Comparison of ENCODE assay signal across 13 mouse cellular contexts in genomic region chr19:58886467-58886866, GRCm38 (mm10). TPM values are rescaled to one million over a fixed set of nuclear protein-coding genes. Genes with fewer than 3 reads are reported as not detected.
DNase-seq lines count a peak whose midpoint lies in the region; ATAC-seq and TF ChIP-seq lines count a peak whose summit lies in the region.
"Had no signal": no experiment of that assay in that cellular context is flagged by ENCODE, and none has a peak within 500 bp of the region (broad histone marks: within the 10 kb centered on the region; RNA-seq: fewer than 3 reads in every experiment).

No protein-coding gene starts in this region.

- H3K4me1 ChIP-seq in heart, postnatal 0 days (ENCODE audit: control insufficient read depth, insufficient read depth) = peaks cover 14% of the 10 kb centered on the region
- H3K4me1 ChIP-seq in lung, embryonic 14.5 days (ENCODE audit: insufficient read depth) = no peaks in the 10 kb centered on the region
- no peaks in the 10 kb centered on the region for H3K4me1 ChIP-seq in ES-Bruce4 (ENCODE audit: control insufficient read depth, insufficient read depth, low read length)
- H3K4me1 ChIP-seq: liver, embryonic 15.5 days; megakaryocyte, embryonic 14.5 days had no signal

- ATAC-seq in heart, postnatal 0 days (ENCODE audit: insufficient read depth, low read depth) = no peak
- ATAC-seq in lung, embryonic 14.5 days (ENCODE audit: insufficient read depth) = no peak

- no peaks in the 10 kb centered on the region for H3K27me3 ChIP-seq in heart, postnatal 0 days (ENCODE audit: control insufficient read depth, insufficient read depth, low read length)
- H3K27me3 ChIP-seq in lung, embryonic 14.5 days (ENCODE audit: insufficient read depth, low read length) = no peaks in the 10 kb centered on the region
- no peaks in the 10 kb centered on the region for H3K27me3 ChIP-seq in ES-Bruce4 (ENCODE audit: control insufficient read depth, insufficient read depth, low read length, poor library complexity, severe bottlenecking)
- H3K27me3 ChIP-seq: liver, embryonic 15.5 days had no signal

- WGBS in heart, postnatal 0 days = 64% methylated on average over 7 of the region's 7 CpGs
- 61% methylated on average over 7 of the region's 7 CpGs for WGBS in lung, embryonic 14.5 days

- 0 out of 2 replicates have a peak, but pooled peaks have one; percentile 1 for TF ChIP-seq CTCF in heart, postnatal 0 days (IDR thresholded peaks at IDR 0.05; ENCODE audit: low read depth)
- 0 out of 2 replicates have a peak, but pooled peaks have one; percentile 22 for TF ChIP-seq CTCF in lung, embryonic 14.5 days (IDR thresholded peaks at IDR 0.05; ENCODE audit: low read depth)
- TF ChIP-seq CTCF in ES-Bruce4 (IDR thresholded peaks at IDR 0.05; ENCODE audit: low read depth, low read length) = peak; percentile 49

- H3K27ac ChIP-seq in heart, postnatal 0 days (ENCODE audit: low read depth) = no peak overlapping the region
- no peak overlapping the region for H3K27ac ChIP-seq in lung, embryonic 14.5 days (ENCODE audit: low read depth)
- H3K27ac ChIP-seq in ES-Bruce4 (ENCODE audit: insufficient read depth, low read length) = no peak overlapping the region
- H3K27ac ChIP-seq: liver, embryonic 15.5 days had no signal

- DNase-seq in heart, postnatal 0 days (ENCODE audit: low spot score) = no peak
- no peak for DNase-seq in heart, postnatal 4 days
- no peak for DNase-seq in lung, embryonic 14.5 days
- DNase-seq in lung, postnatal 25 days (ENCODE audit: low spot score) = no peak
- DNase-seq in induced T-regulatory cell, adult 2 months (ENCODE audit: low read depth) = peak; percentile 23
- DNase-seq in MN1 (ENCODE audit: low spot score) = no peak
- DNase-seq: cerebellum, adult 9-10 months; kidney, adult 11 months; thymus, adult 2 months had no signal

- H3K4me3 ChIP-seq in heart, postnatal 0 days (ENCODE audit: low read depth, low read length) = no peak overlapping the region
- no peak overlapping the region for H3K4me3 ChIP-seq in lung, embryonic 14.5 days (ENCODE audit: low read depth, low read length)
- H3K4me3 ChIP-seq in ES-Bruce4 (ENCODE audit: low read depth, low read length) = no peak overlapping the region
- H3K4me3 ChIP-seq: liver, embryonic 15.5 days; megakaryocyte, embryonic 14.5 days had no signal

- H3K4me2 ChIP-seq in heart, postnatal 0 days (ENCODE audit: low read depth, low read length) = no peak overlapping the region
- H3K4me2 ChIP-seq in lung, embryonic 14.5 days = no peak overlapping the region
- H3K4me2 ChIP-seq: liver, embryonic 15.5 days had no signal

- H3K9me3 ChIP-seq in heart, postnatal 0 days (replicated peaks; ENCODE audit: control insufficient read depth, low read length) = no peaks in the 10 kb centered on the region
- H3K9me3 ChIP-seq in lung, embryonic 14.5 days (ENCODE audit: low read depth, low read length) = no peaks in the 10 kb centered on the region
- H3K9me3 ChIP-seq in ES-Bruce4 (replicated peaks; ENCODE audit: control insufficient read depth, insufficient read depth, low read length, poor library complexity, severe bottlenecking) = no peaks in the 10 kb centered on the region
- H3K9me3 ChIP-seq: liver, embryonic 15.5 days; megakaryocyte, embryonic 14.5 days had no signal

- no peak for TF ChIP-seq POLR2A in ES-Bruce4 (IDR thresholded peaks at IDR 0.05; ENCODE audit: insufficient read depth, low read length)

- no peaks in the 10 kb centered on the region for H3K36me3 ChIP-seq in heart, postnatal 0 days (replicated peaks; ENCODE audit: control insufficient read depth, insufficient read depth, low read length)
- no peaks in the 10 kb centered on the region for H3K36me3 ChIP-seq in lung, embryonic 14.5 days (ENCODE audit: insufficient read depth)
- H3K36me3 ChIP-seq in ES-Bruce4 (ENCODE audit: control insufficient read depth, insufficient read depth, low read length, poor library complexity, severe bottlenecking) = no peaks in the 10 kb centered on the region
- H3K36me3 ChIP-seq: liver, embryonic 15.5 days had no signal

- no peak overlapping the region for H3K9ac ChIP-seq in heart, postnatal 0 days (replicated peaks; ENCODE audit: low read depth, low read length)
- H3K9ac ChIP-seq in lung, embryonic 14.5 days = no peak overlapping the region
- no peak overlapping the region for H3K9ac ChIP-seq in ES-Bruce4 (ENCODE audit: low read depth, poor library complexity, severe bottlenecking)
- H3K9ac ChIP-seq: liver, embryonic 15.5 days had no signal

- no peak for TF ChIP-seq EP300 in heart, postnatal 0 days (IDR thresholded peaks at IDR 0.05; ENCODE audit: low read depth)
- no peak for TF ChIP-seq EP300 in ES-Bruce4 (IDR thresholded peaks at IDR 0.05; ENCODE audit: insufficient read depth, low read depth, low read length)

RNA-seq across cellular contexts. Expression of gene Eno4, which starts 56.8 kb away (rescaled TPM):
- not detected in 2 replicates for total RNA-seq in heart, postnatal 0 days (2014; rRNA removed; ENCODE audit: low replicate concordance)
- 0.12 and 0.15 TPM in 2 replicates for polyA plus RNA-seq in heart, postnatal 0 days (2015; fragmentation: Nextera tagmentation; extraction: Ambion mirVana)
- not detected for total RNA-seq in heart, postnatal 4 days (2021)
- 0.50 and 0.88 TPM in 2 replicates for polyA plus RNA-seq in lung, embryonic 14.5 days (2014; fragmentation: Nextera tagmentation; extraction: Ambion mirVana)
- 1.1 and 1.9 TPM in 2 replicates for polyA plus RNA-seq in ES-Bruce4 (2011; ENCODE audit: insufficient read depth, insufficient read length, low read depth, missing spikeins)
- total RNA-seq: hematopoietic stem cell, adult 5-6 weeks had no signal
- polyA plus RNA-seq: liver, embryonic 15.5 days had no signal

RNA-seq across cellular contexts. Expression of gene Hspa12a, which starts 57.0 kb away (rescaled TPM):
- 15.0 and 39.2 TPM in 2 replicates for total RNA-seq in heart, postnatal 0 days (2014; rRNA removed; ENCODE audit: low replicate concordance)
- 11.5 and 13.2 TPM in 2 replicates for polyA plus RNA-seq in heart, postnatal 0 days (2015; fragmentation: Nextera tagmentation; extraction: Ambion mirVana)
- 10 to 100 TPM; 27.1 to 31.3 TPM for total RNA-seq in heart, postnatal 4 days (2021)
- polyA plus RNA-seq in lung, embryonic 14.5 days (2014; fragmentation: Nextera tagmentation; extraction: Ambion mirVana) = 3.9 and 4.6 TPM in 2 replicates
- 6.0 and 6.8 TPM in 2 replicates for polyA plus RNA-seq in ES-Bruce4 (2011; ENCODE audit: insufficient read depth, insufficient read length, low read depth, missing spikeins)
- total RNA-seq: hematopoietic stem cell, adult 5-6 weeks had no signal
